Mouse (Mus musculus): ENCODE results near the gene 4933402E13Rik. TPM values are rescaled to one million over a fixed set of nuclear protein-coding genes. Genes with fewer than 3 reads are reported as not detected.

Gene 4933402E13Rik
- polyA plus RNA-seq (2012; ENCODE audit: insufficient read depth, low replicate concordance), result not detected in 2 replicates

DNA sequence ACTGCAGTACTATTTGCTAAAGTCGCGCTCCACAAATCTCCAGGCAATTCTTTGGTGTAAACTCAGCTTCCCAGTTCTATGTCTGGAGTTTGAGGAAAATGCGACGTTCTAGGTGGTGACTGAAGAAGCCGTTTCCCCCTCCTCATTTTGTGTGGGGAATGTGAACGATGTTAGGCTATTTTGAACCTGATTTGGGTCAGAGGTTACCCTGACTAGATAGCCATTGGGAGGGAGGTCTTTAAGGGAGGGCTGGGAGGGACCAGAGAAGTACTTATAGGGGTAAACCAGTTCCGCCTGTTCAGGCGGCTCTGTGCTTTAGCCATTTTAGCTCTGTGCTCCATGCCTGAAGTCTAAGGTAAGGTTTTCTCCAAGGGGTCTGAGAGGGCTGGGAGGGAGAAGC is at the start of gene 4933402E13Rik:
Gene 4933402E13Rik (plus strand): TSS at position 301 of the 400 bp plus-strand sequence.
- Histone ChIP-seq H3K36me3 (replicated peaks; ENCODE audit: low read length) (no peaks in the 10 kb centered on the region), H3K9me3 (no peaks in the 10 kb centered on the region), H3K4me1 (no peaks in the 10 kb centered on the region), H3K27me3 (replicated peaks) (no peaks in the 10 kb centered on the region), H3K4me3 (replicated peaks) (no peak within 1 kb of the TSS)
- no peak for TF ChIP-seq GATA1 (IDR thresholded peaks at IDR 0.05; ENCODE audit: borderline replicate concordance, low read length)
- TF ChIP-seq FLI1 (IDR thresholded peaks at IDR 0.05; ENCODE audit: low read length), result no peak

Other genes starting within 250 kb of the 4933402E13Rik start
- gene 4931400O07Rik, start 184.5 kb downstream of the 4933402E13Rik start, polyA plus RNA-seq (2012; ENCODE audit: insufficient read depth, low replicate concordance), result not detected in 2 replicates

Data from megakaryocyte, embryonic 14.5 days (primary cell).